ENCODE assay signal across 23 mouse cellular contexts in the genomic region with DNA sequence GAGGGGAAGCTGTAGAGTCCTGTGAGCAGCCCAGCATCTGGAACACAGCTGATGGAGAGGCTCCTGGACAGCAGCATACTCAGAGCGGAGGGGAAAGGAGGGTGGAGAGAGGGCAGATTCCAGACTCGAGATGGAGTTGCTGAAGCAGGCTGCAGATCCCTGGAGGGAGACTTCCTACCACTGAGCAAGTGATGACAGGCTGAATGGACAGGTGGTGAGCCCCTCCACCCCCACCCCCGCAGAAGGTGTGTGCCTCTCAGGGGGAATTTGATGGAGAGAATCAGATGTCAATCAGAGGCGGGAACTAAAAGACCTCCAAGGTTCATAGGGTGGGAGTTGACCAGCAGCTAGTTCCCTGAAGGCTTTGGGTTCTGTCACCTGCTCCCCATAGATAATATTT. TPM values are rescaled to one million over a fixed set of nuclear protein-coding genes. Genes with fewer than 3 reads are reported as not detected.
A peak's percentile ranks its signal among the peaks of the same experiment; 100 is the strongest.
DNase-seq lines count a peak whose midpoint lies in the region; ATAC-seq lines count a peak whose summit lies in the region.
"Had no signal": no experiment of that assay in that cellular context is flagged by ENCODE, and none has a peak within 500 bp of the region (broad histone marks: within the 10 kb centered on the region; RNA-seq: fewer than 3 reads in every experiment).

No protein-coding gene starts in this region.

- intact Hi-C loops in left cerebral cortex, postnatal 4 days (cut with DNase I) = no loop called here

- H3K4me3 ChIP-seq in embryonic facial prominence, embryonic 10.5 days = no peak overlapping the region
- no peak overlapping the region for H3K4me3 ChIP-seq in embryonic facial prominence, embryonic 14.5 days (ENCODE audit: low read depth, low read length)
- H3K4me3 ChIP-seq: embryonic facial prominence, embryonic 13.5 days; forebrain, embryonic 13.5 days; forebrain, embryonic 15.5 days had no signal

- H3K36me3 ChIP-seq in embryonic facial prominence, embryonic 10.5 days (replicated peaks) = no peaks in the 10 kb centered on the region
- no peaks in the 10 kb centered on the region for H3K36me3 ChIP-seq in embryonic facial prominence, embryonic 14.5 days (ENCODE audit: control insufficient read depth, insufficient read depth, low read length)
- H3K36me3 ChIP-seq: embryonic facial prominence, embryonic 13.5 days; forebrain, embryonic 15.5 days; G1E had no signal

- H3K4me1 ChIP-seq in embryonic facial prominence, embryonic 10.5 days = peaks cover 8% of the 10 kb centered on the region
- no peaks in the 10 kb centered on the region for H3K4me1 ChIP-seq in embryonic facial prominence, embryonic 14.5 days (ENCODE audit: control insufficient read depth, insufficient read depth, low read length)
- H3K4me1 ChIP-seq: forebrain, embryonic 13.5 days; forebrain, embryonic 15.5 days had no signal

- no peak overlapping the region for H3K27ac ChIP-seq in embryonic facial prominence, embryonic 10.5 days (replicated peaks)
- H3K27ac ChIP-seq in embryonic facial prominence, embryonic 14.5 days (replicated peaks; ENCODE audit: low read depth, low read length) = no peak overlapping the region
- H3K27ac ChIP-seq: embryonic facial prominence, embryonic 13.5 days; forebrain, embryonic 13.5 days; forebrain, embryonic 15.5 days had no signal

- peak; percentile 51 for DNase-seq in 3T3-L1 (ENCODE audit: low read depth, low spot score)
- DNase-seq in embryonic facial prominence, embryonic 10.5 days (ENCODE audit: low spot score) = peak; percentile 28
- DNase-seq in embryonic facial prominence, embryonic 14.5 days (ENCODE audit: low spot score) = peak; percentile 24
- DNase-seq in mesoderm, embryonic 11.5 days (ENCODE audit: low read depth, low spot score) = peak; percentile 22
- no peak for DNase-seq in heart, adult 11 months
- no peak for DNase-seq in left cerebral cortex, postnatal 4 days
- DNase-seq: adrenal gland, adult 2 months; adrenal gland, postnatal 10 days; adrenal gland, postnatal 25 days; cerebellum, adult 11 months; cerebellum, adult 18-20 months; cerebellum, adult 8-10 months; cerebellum, adult 9-11 months; cerebellum, postnatal 14 days; cerebellum, postnatal 36 days; embryo, embryonic 11 days had no signal

- WGBS in embryonic facial prominence, embryonic 10.5 days = 46% methylated on average over 4 of the region's 4 CpGs
- WGBS in embryonic facial prominence, embryonic 14.5 days = 21% methylated on average over 4 of the region's 4 CpGs

- H3K9ac ChIP-seq in embryonic facial prominence, embryonic 14.5 days (ENCODE audit: low read depth, low read length) = no peak overlapping the region
- H3K9ac ChIP-seq: embryonic facial prominence, embryonic 13.5 days; forebrain, embryonic 13.5 days; forebrain, embryonic 15.5 days had no signal

- no peak for ATAC-seq in embryonic facial prominence, embryonic 14.5 days (ENCODE audit: low read depth)
- no peak for ATAC-seq in CD4-positive, CD25-positive, alpha-beta regulatory T cell, adult 4 months
- ATAC-seq in activated CD4-positive, CD25-positive, alpha-beta regulatory T cell, adult 4 months = no peak
- ATAC-seq: forebrain, embryonic 13.5 days; forebrain, embryonic 15.5 days; Patski had no signal

- peaks cover 5% of the 10 kb centered on the region; the same call in 1 of the 2 replicates for H3K9me3 ChIP-seq in embryonic facial prominence, embryonic 10.5 days
- H3K9me3 ChIP-seq in embryonic facial prominence, embryonic 14.5 days (ENCODE audit: control insufficient read depth, low read length) = peaks cover 4% of the 10 kb centered on the region
- H3K9me3 ChIP-seq: forebrain, embryonic 15.5 days had no signal

- peaks cover 32% of the 10 kb centered on the region for H3K27me3 ChIP-seq in embryonic facial prominence, embryonic 10.5 days (replicated peaks; ENCODE audit: low read depth, poor library complexity, severe bottlenecking)
- H3K27me3 ChIP-seq in embryonic facial prominence, embryonic 14.5 days (replicated peaks; ENCODE audit: control insufficient read depth, insufficient read depth, low read length) = no peaks in the 10 kb centered on the region
- H3K27me3 ChIP-seq: forebrain, embryonic 15.5 days had no signal

- H3K4me2 ChIP-seq in embryonic facial prominence, embryonic 14.5 days (ENCODE audit: low read depth, low read length) = no peak overlapping the region
- H3K4me2 ChIP-seq: embryonic facial prominence, embryonic 13.5 days; forebrain, embryonic 13.5 days; forebrain, embryonic 15.5 days had no signal

RNA-seq across cellular contexts. Expression of gene Runx3, which starts 13.5 kb away (rescaled TPM):
- 0.04 TPM in 2 replicates for polyA plus RNA-seq in embryonic facial prominence, embryonic 10.5 days (2016; fragmentation: Nextera tagmentation; extraction: Ambion mirVana)
- 2.3 and 2.4 TPM in 2 replicates for polyA plus RNA-seq in embryonic facial prominence, embryonic 14.5 days (2014; fragmentation: Nextera tagmentation; extraction: Ambion mirVana)
- 10 to 100 TPM in 1 of 2 experiments, 1 to 10 TPM in 1; 9.8 to 11.2 TPM for polyA plus RNA-seq in CD4-positive, CD25-positive, alpha-beta regulatory T cell, adult 4 months (2017; shearing (Covaris generic))
- polyA plus RNA-seq in activated CD4-positive, CD25-positive, alpha-beta regulatory T cell, adult 4 months (2017; shearing (Covaris generic)) = 10 to 100 TPM; 12.8 to 17.6 TPM
- total RNA-seq in left cerebral cortex, postnatal 4 days (2021) = under 1 TPM in 1 of 2 experiments, not detected in 1; 0.08 TPM
- polyA plus RNA-seq: forebrain, embryonic 13.5 days; forebrain, embryonic 15.5 days had no signal

Comparison
In these comparisons a context has a peak if more than half of its experiments do, and no peak if none do; other contexts are left out.
1. DNase-seq: peak in 3T3-L1 (single experiment), embryonic facial prominence, embryonic 10.5 days (single experiment), embryonic facial prominence, embryonic 14.5 days (single experiment) and mesoderm, embryonic 11.5 days (single experiment); none in heart, adult 11 months (single experiment) and left cerebral cortex, postnatal 4 days (single experiment).